Mouse (Mus musculus) C2C12 (cell line): ENCODE results near the gene Mpg. TPM values are rescaled to one million over a fixed set of nuclear protein-coding genes. Genes with fewer than 3 reads are reported as not detected.

Experiments used
- H3K27me3 ChIP-seq: one replicate; pipeline ENCODE4 v1.6.1; 2011; ENCODE audit not compliant: control insufficient read depth, insufficient read depth, insufficient read length
- H3K36me3 ChIP-seq: one replicate; pipeline ENCODE4 v1.6.1; 2011; ENCODE audit not compliant: control insufficient read depth, insufficient read depth
- H3K4me3 ChIP-seq: one replicate; pipeline ENCODE4 v1.5.1; 2011; ENCODE audit warnings: mild to moderate bottlenecking, control low read depth; ENCODE audit not compliant: poor library complexity, insufficient read depth, severe bottlenecking
- H3K79me2 ChIP-seq: one replicate; pipeline ENCODE4 v1.6.1; 2011; ENCODE audit not compliant: control insufficient read depth, insufficient read depth
- H3K79me3 ChIP-seq: one replicate; pipeline ENCODE4 v1.6.1; 2011; ENCODE audit warnings: low read depth, control low read depth
- H3ac ChIP-seq: one replicate; pipeline ENCODE3; 2011; ENCODE audit warnings: low read depth; ENCODE audit not compliant: control insufficient read depth, insufficient read length
- CEBPB ChIP-seq: IDR thresholded peaks from one replicate; pipeline ENCODE4 v1.6.1; 2011; ENCODE audit warnings: low read depth, mild to moderate bottlenecking, control low read depth, moderate library complexity
- CTCF ChIP-seq: IDR thresholded peaks from one replicate; pipeline ENCODE4 v1.5.1; 2011; ENCODE audit not compliant: control insufficient read depth, insufficient read depth, insufficient read length
- FOSL1 ChIP-seq: IDR thresholded peaks from one replicate; pipeline ENCODE4 v1.8.0; 2011; ENCODE audit warnings: mild to moderate bottlenecking, low read length; ENCODE audit not compliant: poor library complexity, insufficient read depth, severe bottlenecking
- MAX ChIP-seq: IDR thresholded peaks from one replicate; pipeline ENCODE4 v1.6.1; 2011; ENCODE audit warnings: mild to moderate bottlenecking, control low read depth
- MYOD1 ChIP-seq: IDR thresholded peaks from one replicate; pipeline ENCODE4 v1.6.1; 2011; ENCODE audit warnings: low read depth; ENCODE audit not compliant: control insufficient read depth, insufficient read length
- MYOG ChIP-seq: IDR thresholded peaks from one replicate; pipeline ENCODE4 v1.6.1; 2011; ENCODE audit not compliant: control insufficient read depth, insufficient read length; ENCODE audit errors: extremely low read depth
- USF1 ChIP-seq: IDR thresholded peaks from one replicate; pipeline ENCODE4 v1.6.1; 2011; ENCODE audit warnings: low read depth, mild to moderate bottlenecking, control low read depth, moderate library complexity
- polyA plus RNA-seq: library from polyadenylated mRNA; unstranded; fragments of >200 nt; fragmentation: generic; extraction: Trizol; gene quantifications from one replicate; pipeline ENCODE4 v1.2.1, GENCODE M21; 2012; ENCODE audit warnings: missing spikeins

Gene Mpg
- polyA plus RNA-seq, 1 experiment: 19.9 TPM

DNA sequence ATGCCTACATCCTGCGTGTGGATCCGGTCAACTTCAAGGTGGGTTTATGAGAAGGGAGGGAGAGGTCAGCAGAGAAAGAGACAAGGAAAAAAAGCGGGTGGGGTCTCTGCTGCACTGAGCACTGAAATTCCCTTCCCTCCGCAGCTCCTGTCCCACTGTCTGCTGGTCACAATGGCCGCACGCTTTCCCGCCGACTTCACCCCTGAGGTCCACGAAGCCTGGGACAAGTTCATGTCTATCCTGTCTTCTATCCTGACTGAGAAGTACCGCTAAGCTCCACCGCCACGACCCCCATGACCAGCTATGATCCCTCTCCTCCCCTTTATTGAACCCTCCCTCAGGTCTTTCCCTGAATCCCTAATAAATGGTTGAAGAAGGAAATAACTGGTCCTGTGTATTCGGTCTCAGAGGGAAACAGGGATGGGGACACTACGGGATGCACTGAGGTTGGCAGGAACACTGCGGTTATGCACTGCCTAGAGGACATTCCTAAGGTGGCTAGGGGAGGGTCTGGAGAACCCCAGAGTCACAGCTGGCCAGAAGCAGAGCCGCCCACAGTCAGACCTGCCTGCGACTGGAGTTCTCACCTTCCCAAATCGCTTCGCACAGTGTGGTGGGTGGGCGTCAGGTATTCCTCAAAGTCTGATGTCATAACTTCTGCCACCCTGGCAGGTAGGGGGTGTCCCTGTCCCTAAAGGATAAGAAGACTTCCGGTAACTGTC lies 51.6 kb downstream of the Mpg start:
- H3K79me3 ChIP-seq: no peaks in the 10 kb centered on the region
- no peak for TF ChIP-seq MYOG
- no peak for TF ChIP-seq FOSL1
- TF ChIP-seq CEBPB: no peak
- TF ChIP-seq USF1: no peak
- TF ChIP-seq MAX: no peak
- TF ChIP-seq MYOD1: no peak
- no peak for TF ChIP-seq CTCF
- no peak overlapping the region for H3ac ChIP-seq
- peaks cover 32% of the 10 kb centered on the region for H3K27me3 ChIP-seq
- H3K4me3 ChIP-seq: no peak overlapping the region
- H3K79me2 ChIP-seq: no peaks in the 10 kb centered on the region
- H3K36me3 ChIP-seq: no peaks in the 10 kb centered on the region

DNA sequence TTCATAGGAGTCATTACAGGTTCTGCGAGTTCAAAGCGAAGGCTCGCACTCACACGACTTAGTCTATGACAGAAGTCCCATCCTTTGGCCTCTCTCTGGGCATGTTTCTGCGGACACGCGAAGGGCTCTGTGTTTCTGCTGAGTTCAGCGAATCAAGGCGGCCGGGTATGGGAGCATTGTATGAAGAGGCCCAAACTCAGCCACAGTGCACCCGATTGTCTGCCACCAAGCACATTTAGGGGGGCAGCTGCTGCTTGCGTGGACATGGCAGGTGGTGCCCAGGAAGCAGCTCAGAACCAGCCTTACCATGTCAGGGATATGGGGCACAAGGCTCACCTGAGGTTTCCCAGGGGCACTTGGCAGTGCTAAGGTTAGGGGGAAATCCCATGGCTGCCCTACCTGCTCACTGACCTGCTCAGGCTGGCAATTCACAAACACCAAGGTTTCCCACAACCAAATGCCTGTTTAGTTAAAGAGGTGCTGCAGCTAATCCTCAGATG lies 52.2 kb downstream of the Mpg start:
- TF ChIP-seq MAX: no peak
- TF ChIP-seq FOSL1: no peak
- Histone ChIP-seq H3ac (no peak overlapping the region), H3K79me2 (no peaks in the 10 kb centered on the region), H3K79me3 (no peaks in the 10 kb centered on the region), H3K4me3 (no peak overlapping the region), H3K36me3 (no peaks in the 10 kb centered on the region), H3K27me3 (peaks cover 32% of the 10 kb centered on the region)

DNA sequence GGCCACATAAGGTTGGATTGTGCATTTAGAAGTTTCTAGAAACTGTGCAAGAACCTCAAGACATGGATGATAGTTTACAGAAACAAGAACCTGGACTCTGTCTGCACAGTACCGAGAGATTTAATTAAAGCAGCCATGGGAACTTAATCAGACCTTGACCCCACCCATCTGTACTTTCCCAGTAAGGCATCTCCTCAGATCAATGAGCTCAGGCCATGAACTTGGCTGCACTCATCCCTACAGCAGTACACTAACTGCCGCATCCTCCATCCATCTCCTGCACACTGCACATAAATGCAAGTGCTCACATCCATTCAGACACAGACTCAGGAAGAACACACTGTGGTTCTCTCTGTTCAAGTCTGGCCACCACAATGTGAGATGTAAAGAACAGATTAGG lies 54.3 kb downstream of the Mpg start:
- no peaks in the 10 kb centered on the region for H3K36me3 ChIP-seq
- no peak for TF ChIP-seq MYOG
- TF ChIP-seq FOSL1: no peak
- no peak for TF ChIP-seq USF1
- TF ChIP-seq CEBPB: no peak
- TF ChIP-seq MYOD1: no peak
- TF ChIP-seq CTCF: no peak
- TF ChIP-seq MAX: no peak
- no peak overlapping the region for H3K4me3 ChIP-seq
- H3K27me3 ChIP-seq: peaks cover 32% of the 10 kb centered on the region
- H3K79me3 ChIP-seq: no peaks in the 10 kb centered on the region
- H3ac ChIP-seq: no peak overlapping the region
- H3K79me2 ChIP-seq: no peaks in the 10 kb centered on the region

DNA sequence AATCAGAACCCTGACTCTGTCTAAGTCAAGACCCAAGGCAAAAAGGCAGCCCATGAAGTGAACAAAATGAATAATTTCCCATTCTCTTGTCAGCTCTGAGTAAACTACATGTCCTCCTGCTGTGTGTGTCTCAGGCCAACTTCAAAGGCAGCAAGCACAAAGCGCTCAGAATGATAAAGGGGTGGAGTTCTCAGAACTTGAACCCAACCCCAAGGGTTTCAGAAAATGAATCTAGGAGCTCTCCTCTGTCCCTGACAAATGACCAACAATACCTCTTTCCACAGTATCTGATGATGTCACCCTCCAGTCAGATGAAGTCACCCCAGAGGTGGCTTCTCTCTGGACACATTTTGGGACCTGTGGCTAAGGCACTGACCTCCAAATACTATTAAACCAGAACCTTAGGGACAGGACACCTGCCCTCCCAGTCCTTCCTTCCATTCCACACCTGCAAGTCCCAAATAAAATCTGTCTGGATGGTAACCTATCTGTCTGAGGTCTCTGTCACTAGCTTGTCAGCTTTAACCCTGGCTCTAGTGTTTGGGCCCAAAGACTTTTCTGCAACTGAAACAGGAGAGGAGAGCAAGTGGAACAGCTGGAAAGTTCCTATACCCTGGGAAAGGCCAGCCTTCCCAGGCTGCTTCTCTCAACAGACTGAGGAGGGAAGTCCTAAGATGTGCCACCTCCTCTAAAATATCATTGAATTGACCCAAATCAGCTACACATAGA lies 55.3 kb downstream of the Mpg start:
- Histone ChIP-seq H3K36me3 (no peaks in the 10 kb centered on the region), H3K79me3 (no peaks in the 10 kb centered on the region), H3K27me3 (peaks cover 32% of the 10 kb centered on the region), H3K79me2 (no peaks in the 10 kb centered on the region), H3K4me3 (no peak overlapping the region), H3ac (no peak overlapping the region)
- TF ChIP-seq MYOD1: no peak
- no peak for TF ChIP-seq FOSL1
- TF ChIP-seq MAX: no peak
- TF ChIP-seq USF1: no peak
- TF ChIP-seq MYOG: no peak
- no peak for TF ChIP-seq CTCF
- TF ChIP-seq CEBPB: no peak

Other genes starting within 250 kb of the Mpg start
- not detected for gene Nsg2, start 226.0 kb upstream of the Mpg start, polyA plus RNA-seq
- not detected for gene Il9r, start 26.2 kb upstream of the Mpg start, polyA plus RNA-seq
- 63.0 TPM for gene Snrnp25, start 21.1 kb upstream of the Mpg start, polyA plus RNA-seq
- 40.6 TPM for gene Rhbdf1, start 4.2 kb upstream of the Mpg start, polyA plus RNA-seq
- 34.0 TPM for gene Nprl3, start 41.2 kb downstream of the Mpg start, polyA plus RNA-seq
- not detected for gene Hba-x, start 49.9 kb downstream of the Mpg start, polyA plus RNA-seq
- 12.1 TPM for gene Hba-a1, start 57.0 kb downstream of the Mpg start, polyA plus RNA-seq
- not detected for gene Hbq1b, start 60.5 kb downstream of the Mpg start, polyA plus RNA-seq
- not detected for gene Hba-a2, start 70.0 kb downstream of the Mpg start, polyA plus RNA-seq
- gene Hbq1a, start 73.6 kb downstream of the Mpg start, polyA plus RNA-seq: 0.11 TPM
- 21.7 TPM for gene Sh3pxd2b, start 121.3 kb downstream of the Mpg start, polyA plus RNA-seq
- 14.3 TPM for gene Ubtd2, start 228.9 kb downstream of the Mpg start, polyA plus RNA-seq